Mouse (Mus musculus): ENCODE data around the gene Ccdc190. TPM values are rescaled to one million over a fixed set of nuclear protein-coding genes. Genes with fewer than 3 reads are reported as not detected.

Ccdc190 gene
- polyA plus RNA-seq, 1 experiment from 2014 or later = 1.5 TPM

DNA sequence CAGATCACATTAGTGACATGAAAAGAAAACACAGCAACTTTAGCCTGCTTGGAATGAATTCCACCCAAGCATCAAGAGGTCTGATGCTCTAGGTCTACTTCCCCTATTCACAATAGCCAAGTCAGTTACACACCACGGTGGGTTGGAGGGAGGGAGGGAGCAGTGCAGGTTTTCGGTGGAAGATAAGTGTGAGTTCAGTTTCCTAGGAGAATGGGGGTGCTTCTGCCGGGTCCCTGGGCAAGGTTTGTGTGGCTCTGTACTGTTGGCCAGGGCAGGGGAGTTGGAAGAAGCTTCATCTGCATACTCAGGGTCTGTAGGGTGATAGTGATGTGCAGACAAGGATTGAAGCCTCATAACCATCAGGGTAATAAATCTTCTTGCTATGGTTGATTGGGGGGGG is 17.6 kb downstream of the Ccdc190 start:
- Histone ChIP-seq H3K4me3 (no peak overlapping the region), H3K9me3 (no peaks in the 10 kb centered on the region), H3K27me3 (no peaks in the 10 kb centered on the region), H3K4me1 (replicated peaks) (no peaks in the 10 kb centered on the region), H3K4me2 (no peak overlapping the region), H3K9ac (no peak overlapping the region), H3K36me3 (peaks cover 13% of the 10 kb centered on the region), H3K27ac (no peak overlapping the region)
- 79% methylated on average over 3 of the region's 3 CpGs for WGBS
- ATAC-seq (ENCODE audit: low FRiP score) = no peak

GRCm38 (mm10) chr1:169947654-169948053 is 19.2 kb downstream of the Ccdc190 start:
- H3K4me2 ChIP-seq = no peak overlapping the region
- H3K27me3 ChIP-seq = no peaks in the 10 kb centered on the region
- H3K4me3 ChIP-seq = no peak overlapping the region
- H3K27ac ChIP-seq = no peak overlapping the region
- H3K4me1 ChIP-seq (replicated peaks) = no peaks in the 10 kb centered on the region
- H3K9ac ChIP-seq = no peak overlapping the region
- WGBS = 88% methylated on average over 6 of the region's 6 CpGs
- no peaks in the 10 kb centered on the region for H3K9me3 ChIP-seq
- H3K36me3 ChIP-seq = peaks cover 24% of the 10 kb centered on the region
- ATAC-seq (ENCODE audit: low FRiP score) = no peak

- Histone ChIP-seq H3K9me3 (no peaks in the 10 kb centered on the region), H3K4me1 (replicated peaks) (no peaks in the 10 kb centered on the region), H3K4me3 (no peak overlapping the region), H3K27ac (no peak overlapping the region), H3K9ac (no peak overlapping the region), H3K4me2 (no peak overlapping the region), H3K36me3 (peaks cover 30% of the 10 kb centered on the region), H3K27me3 (no peaks in the 10 kb centered on the region)
- no peak for ATAC-seq (ENCODE audit: low FRiP score)
- WGBS = 76% methylated on average over 7 of the region's 7 CpGs
These were observed 19.8 kb downstream of the Ccdc190 start for GRCm38 (mm10) chr1:169948280-169948679.

GRCm38 (mm10) chr1:169948866-169949265 is 20.4 kb downstream of the Ccdc190 start:
- WGBS = 83% methylated on average over 7 of the region's 7 CpGs
- H3K27ac ChIP-seq = no peak overlapping the region
- peaks cover 36% of the 10 kb centered on the region for H3K36me3 ChIP-seq

GRCm38 (mm10) chr1:169949981-169950380 is 21.5 kb downstream of the Ccdc190 start:
- Histone ChIP-seq H3K9me3 (no peaks in the 10 kb centered on the region), H3K4me3 (no peak overlapping the region), H3K36me3 (peaks cover 45% of the 10 kb centered on the region), H3K9ac (no peak overlapping the region), H3K4me2 (no peak overlapping the region), H3K27me3 (no peaks in the 10 kb centered on the region), H3K4me1 (replicated peaks) (no peaks in the 10 kb centered on the region), H3K27ac (no peak overlapping the region)
- ATAC-seq (ENCODE audit: low FRiP score) = no peak
- 75% methylated on average over 7 of the region's 7 CpGs for WGBS

More at GRCm38 (mm10) chr1:169948866-169949265, 20.4 kb downstream of the Ccdc190 start:
- H3K4me1 ChIP-seq (replicated peaks) = no peaks in the 10 kb centered on the region
- no peak overlapping the region for H3K9ac ChIP-seq
- H3K4me3 ChIP-seq = no peak overlapping the region
- no peak for ATAC-seq (ENCODE audit: low FRiP score)
- H3K9me3 ChIP-seq = no peaks in the 10 kb centered on the region
- no peak overlapping the region for H3K4me2 ChIP-seq
- H3K27me3 ChIP-seq = no peaks in the 10 kb centered on the region

GRCm38 (mm10) chr1:169950651-169951050 is 22.2 kb downstream of the Ccdc190 start:
- 94% methylated on average over 4 of the region's 4 CpGs for WGBS
- H3K36me3 ChIP-seq = peaks cover 52% of the 10 kb centered on the region

DNA sequence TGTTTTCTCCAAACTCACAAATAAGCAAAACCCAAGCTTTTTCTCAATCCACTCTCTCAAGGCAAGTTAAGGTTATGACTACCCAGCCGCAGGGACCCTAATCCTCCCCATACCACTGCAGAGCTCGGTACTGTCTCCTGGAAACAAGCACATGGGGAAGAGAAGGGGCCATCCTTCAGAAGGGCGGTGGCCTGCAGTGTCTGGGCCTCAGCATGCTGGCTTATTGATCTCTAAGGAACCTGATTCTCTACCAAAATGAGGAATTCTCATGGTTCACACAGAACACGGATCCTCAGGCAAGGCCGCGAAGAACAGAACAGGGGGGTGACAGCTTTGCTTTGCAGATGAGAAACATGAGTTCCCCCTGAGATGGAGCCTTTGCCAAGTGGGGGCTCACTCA is 23.1 kb downstream of the Ccdc190 start:
- Histone ChIP-seq H3K4me1 (replicated peaks) (no peaks in the 10 kb centered on the region), H3K9ac (no peak overlapping the region), H3K4me2 (no peak overlapping the region), H3K4me3 (no peak overlapping the region), H3K36me3 (peaks cover 61% of the 10 kb centered on the region), H3K9me3 (no peaks in the 10 kb centered on the region), H3K27ac (no peak overlapping the region), H3K27me3 (no peaks in the 10 kb centered on the region)
- WGBS = 94% methylated on average over 6 of the region's 6 CpGs
- no peak for ATAC-seq (ENCODE audit: low FRiP score)

More at GRCm38 (mm10) chr1:169950651-169951050, 22.2 kb downstream of the Ccdc190 start:
- H3K4me1 ChIP-seq (replicated peaks) = no peaks in the 10 kb centered on the region
- ATAC-seq (ENCODE audit: low FRiP score) = no peak
- no peak overlapping the region for H3K9ac ChIP-seq
- no peak overlapping the region for H3K4me3 ChIP-seq
- H3K27ac ChIP-seq = no peak overlapping the region
- no peaks in the 10 kb centered on the region for H3K9me3 ChIP-seq
- H3K27me3 ChIP-seq = no peaks in the 10 kb centered on the region
- H3K4me2 ChIP-seq = no peak overlapping the region

DNA sequence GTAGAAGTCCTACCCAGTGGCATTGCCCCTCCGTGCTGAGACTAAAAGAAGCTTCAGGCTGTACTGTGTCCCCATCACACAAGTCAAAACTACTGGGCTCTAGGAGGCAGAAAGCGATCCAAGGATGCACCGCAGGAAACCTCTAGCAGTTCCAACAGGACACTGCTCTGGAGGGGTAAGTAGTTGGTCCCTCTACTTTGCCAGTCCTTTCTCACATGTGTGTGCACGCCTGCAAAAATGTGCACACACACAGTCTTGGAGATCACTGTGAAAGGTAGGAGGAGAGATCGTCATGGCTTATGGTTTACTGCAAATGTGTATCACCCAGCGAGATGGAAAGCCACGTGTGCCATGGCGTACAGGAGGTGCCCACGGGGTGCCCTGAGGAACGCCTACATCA is 24.2 kb downstream of the Ccdc190 start:
- Histone ChIP-seq H3K4me1 (replicated peaks) (no peaks in the 10 kb centered on the region), H3K36me3 (peaks cover 69% of the 10 kb centered on the region), H3K9me3 (no peaks in the 10 kb centered on the region), H3K27me3 (no peaks in the 10 kb centered on the region), H3K27ac (no peak overlapping the region), H3K9ac (no peak overlapping the region), H3K4me2 (no peak overlapping the region), H3K4me3 (no peak overlapping the region)
- no peak for ATAC-seq (ENCODE audit: low FRiP score)
- WGBS = 96% methylated on average over 10 of the region's 10 CpGs

DNA sequence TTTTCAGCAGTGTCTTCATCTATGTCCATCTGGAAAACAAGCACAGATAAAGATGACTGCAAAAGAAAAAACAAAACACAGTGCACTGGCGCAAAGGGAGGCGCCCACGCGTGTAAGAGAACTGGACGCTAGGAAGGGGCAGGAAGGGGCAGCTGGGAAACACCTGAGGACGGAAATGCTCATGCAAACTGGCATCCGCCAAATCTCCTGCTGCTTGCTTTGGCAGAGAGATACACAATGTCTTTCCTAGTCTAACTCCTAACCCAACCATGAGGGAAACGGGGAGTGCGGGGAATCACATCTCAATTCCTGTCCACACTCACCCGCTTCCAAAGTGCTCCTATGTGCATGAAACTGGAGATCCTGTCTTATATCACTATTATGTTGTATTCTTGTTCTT is 24.7 kb downstream of the Ccdc190 start:
- Histone ChIP-seq H3K9ac (no peak overlapping the region), H3K27ac (no peak overlapping the region), H3K4me3 (no peak overlapping the region), H3K4me1 (replicated peaks) (no peaks in the 10 kb centered on the region), H3K9me3 (no peaks in the 10 kb centered on the region), H3K27me3 (no peaks in the 10 kb centered on the region), H3K4me2 (no peak overlapping the region), H3K36me3 (peaks cover 74% of the 10 kb centered on the region)
- no peak for ATAC-seq (ENCODE audit: low FRiP score)
- WGBS = 95% methylated on average over 10 of the region's 10 CpGs

GRCm38 (mm10) chr1:169968792-169969515 is 40.5 kb downstream of the Ccdc190 start, which contains the start of gene Hsd17b7:
Hsd17b7 (minus strand) TSS chr1:169969241.
- Histone ChIP-seq H3K4me3 (peak within 1 kb of the TSS; percentile 65), H3K4me1 (replicated peaks) (peaks cover 25% of the 10 kb centered on the region), H3K4me2 (peak within 1 kb of the TSS; percentile 65), H3K9ac (peak within 1 kb of the TSS; percentile 70), H3K27ac (peak within 1 kb of the TSS; percentile 85), H3K9me3 (no peaks in the 10 kb centered on the region), H3K36me3 (peaks cover 24% of the 10 kb centered on the region), H3K27me3 (no peaks in the 10 kb centered on the region)
- peak; percentile 100 for ATAC-seq (ENCODE audit: low FRiP score)
- under 1% methylated on average over 48 of the region's 48 CpGs for WGBS

GRCm38 (mm10) chr1:169969516-169969886 is 41.1 kb downstream of the Ccdc190 start:
- H3K4me2 ChIP-seq = peak overlapping the region; percentile 62
- peak; percentile 73 for ATAC-seq (ENCODE audit: low FRiP score)
- H3K36me3 ChIP-seq = peaks cover 19% of the 10 kb centered on the region
- peak overlapping the region; percentile 70 for H3K9ac ChIP-seq
- no peaks in the 10 kb centered on the region for H3K9me3 ChIP-seq
- H3K27ac ChIP-seq = peak overlapping the region; percentile 85
- H3K4me3 ChIP-seq = peak overlapping the region; percentile 65
- WGBS = 2% methylated on average over 7 of the region's 9 CpGs
- peaks cover 25% of the 10 kb centered on the region for H3K4me1 ChIP-seq (replicated peaks)
- no peaks in the 10 kb centered on the region for H3K27me3 ChIP-seq

GRCm38 (mm10) chr1:169970936-169971335 is 42.5 kb downstream of the Ccdc190 start:
- Histone ChIP-seq H3K9ac (no peak overlapping the region), H3K27ac (no peak overlapping the region), H3K4me1 (replicated peaks) (peaks cover 25% of the 10 kb centered on the region), H3K27me3 (no peaks in the 10 kb centered on the region), H3K9me3 (no peaks in the 10 kb centered on the region), H3K4me2 (no peak overlapping the region), H3K4me3 (no peak overlapping the region), H3K36me3 (peaks cover 5% of the 10 kb centered on the region)
- WGBS = 96% methylated on average over 4 of the region's 4 CpGs
- no peak for ATAC-seq (ENCODE audit: low FRiP score)

DNA sequence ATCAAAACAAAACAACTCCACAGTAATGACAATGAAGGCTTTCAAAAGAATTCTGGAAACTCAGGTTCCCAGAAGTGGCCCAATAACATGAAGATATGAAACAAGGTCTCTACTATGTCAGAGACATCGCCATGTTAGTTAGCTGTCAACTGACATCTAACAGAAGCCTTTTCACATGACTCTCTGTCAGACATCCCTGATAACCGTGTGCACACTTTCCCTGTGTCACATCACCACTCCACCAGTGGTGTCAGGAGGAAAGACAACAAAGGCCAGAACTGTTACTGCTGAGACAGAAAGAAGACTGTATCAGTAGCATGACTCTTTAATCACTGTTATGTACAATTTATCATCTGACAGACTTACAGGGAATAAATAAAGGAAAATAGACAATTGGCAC is 43.5 kb downstream of the Ccdc190 start:
- Histone ChIP-seq H3K4me3 (no peak overlapping the region), H3K4me1 (replicated peaks) (peaks cover 25% of the 10 kb centered on the region), H3K27me3 (no peaks in the 10 kb centered on the region), H3K36me3 (no peaks in the 10 kb centered on the region), H3K9ac (no peak overlapping the region), H3K4me2 (no peak overlapping the region), H3K9me3 (no peaks in the 10 kb centered on the region), H3K27ac (no peak overlapping the region)
- ATAC-seq (ENCODE audit: low FRiP score) = no peak
- WGBS = 85% methylated on average over 2 of the region's 2 CpGs
